In genomic region chr4:147878537-147878936, GRCm38 (mm10) we compare ENCODE assay signal across 32 mouse cellular contexts.
"Had no signal": no experiment of that assay in that cellular context is flagged by ENCODE, and none has a peak within 500 bp of the region (broad histone marks: within the 10 kb centered on the region; RNA-seq: fewer than 3 reads in every experiment).

No protein-coding gene starts in this region.

- H3K4me2 ChIP-seq: limb, embryonic 12.5 days; limb, embryonic 13.5 days; limb, embryonic 15.5 days; liver, embryonic 11.5 days; liver, embryonic 12.5 days; liver, embryonic 13.5 days; liver, embryonic 15.5 days; lung, embryonic 14.5 days; lung, embryonic 15.5 days; midbrain, embryonic 11.5 days; midbrain, embryonic 12.5 days; midbrain, embryonic 13.5 days; midbrain, embryonic 15.5 days; neural tube, embryonic 12.5 days had no signal

- ATAC-seq: liver, postnatal 0 days; lung, postnatal 0 days; midbrain, embryonic 13.5 days; midbrain, embryonic 15.5 days; midbrain, embryonic 16.5 days had no signal

- H3K27ac ChIP-seq: left cerebral cortex, adult 2 months; limb, embryonic 10.5 days; limb, embryonic 12.5 days; limb, embryonic 13.5 days; limb, embryonic 15.5 days; liver, embryonic 12.5 days; liver, embryonic 13.5 days; liver, embryonic 14.5 days; liver, embryonic 15.5 days; lung, embryonic 15.5 days; macrophage; midbrain, embryonic 10.5 days; midbrain, embryonic 12.5 days; midbrain, embryonic 13.5 days; midbrain, embryonic 15.5 days; neural tube, embryonic 12.5 days had no signal

- H3K9me3 ChIP-seq: limb, embryonic 10.5 days; limb, embryonic 12.5 days; limb, embryonic 13.5 days; limb, embryonic 15.5 days; liver, embryonic 12.5 days; liver, embryonic 13.5 days; liver, embryonic 15.5 days; lung, embryonic 15.5 days; megakaryocyte, embryonic 14.5 days; midbrain, embryonic 10.5 days; midbrain, embryonic 12.5 days; midbrain, embryonic 13.5 days; midbrain, embryonic 15.5 days; neural tube, embryonic 12.5 days had no signal

- H3K9ac ChIP-seq: limb, embryonic 12.5 days; limb, embryonic 13.5 days; limb, embryonic 15.5 days; liver, embryonic 12.5 days; liver, embryonic 13.5 days; liver, embryonic 14.5 days; liver, embryonic 15.5 days; liver, postnatal 0 days; lung, embryonic 14.5 days; lung, embryonic 15.5 days; midbrain, embryonic 12.5 days; midbrain, embryonic 13.5 days; midbrain, embryonic 15.5 days; neural tube, embryonic 12.5 days had no signal

- H3K4me3 ChIP-seq: left cerebral cortex, adult 2 months; limb, embryonic 10.5 days; limb, embryonic 12.5 days; limb, embryonic 13.5 days; limb, embryonic 15.5 days; liver, embryonic 12.5 days; liver, embryonic 13.5 days; liver, embryonic 15.5 days; lung, embryonic 15.5 days; megakaryocyte, embryonic 14.5 days; midbrain, embryonic 10.5 days; midbrain, embryonic 12.5 days; midbrain, embryonic 13.5 days; midbrain, embryonic 15.5 days; myocyte; neural tube, embryonic 12.5 days had no signal

- H3K27me3 ChIP-seq: limb, embryonic 12.5 days; limb, embryonic 13.5 days; limb, embryonic 15.5 days; liver, embryonic 12.5 days; liver, embryonic 13.5 days; liver, embryonic 15.5 days; lung, embryonic 15.5 days; megakaryocyte, embryonic 14.5 days; midbrain, embryonic 12.5 days; midbrain, embryonic 13.5 days; midbrain, embryonic 15.5 days; neural tube, embryonic 12.5 days had no signal

- DNase-seq: left cerebral cortex, postnatal 4 days; liver, embryonic 13.5 days; liver, postnatal 0 days; lung, adult 18-20 months; lung, adult 2 months; lung, embryonic 14.5 days; lung, postnatal 10 days; lung, postnatal 14 days; lung, postnatal 36 days; lung, postnatal 4 days; midbrain, embryonic 14.5 days had no signal

- H3K4me1 ChIP-seq: limb, embryonic 10.5 days; limb, embryonic 12.5 days; limb, embryonic 13.5 days; limb, embryonic 15.5 days; lung, embryonic 15.5 days; midbrain, embryonic 12.5 days; midbrain, embryonic 13.5 days; midbrain, embryonic 15.5 days; neural tube, embryonic 12.5 days had no signal
